Mouse (Mus musculus) small intestine, adult 2 months (tissue): ENCODE measurements around the gene Znrf3.

Experiments
- CTCF ChIP-seq: fragments of 200-500 bp; IDR thresholded peaks from 2 replicates; pipeline ENCODE4 v1.5.1; 2012; ENCODE audit warnings: low read depth, mild to moderate bottlenecking, control low read depth, inconsistent platforms, low read length, moderate library complexity, mixed read lengths; ENCODE audit not compliant: insufficient replicate concordance, insufficient read length; ENCODE audit errors: extremely low read depth
- POLR2A ChIP-seq: fragments of 200-500 bp; IDR thresholded peaks from 2 replicates; pipeline ENCODE4 v1.6.1; 2012; ENCODE audit warnings: low read depth, mild to moderate bottlenecking, control low read depth, inconsistent platforms, low read length, moderate library complexity

- TF ChIP-seq POLR2A = no peak
- no peak for TF ChIP-seq CTCF
These were observed 186.6 kb downstream of the Znrf3 start for GRCm38 (mm10) chr11:5258036-5258435.
